Mouse (Mus musculus) adrenal gland, postnatal 4 days (tissue): ENCODE results near the gene Tmem184b. TPM values are rescaled to one million over a fixed set of nuclear protein-coding genes. Genes with fewer than 3 reads are reported as not detected.

Source experiments
- DNase-seq, 2 experiments: peaks; one replicate each; pipeline ENCODE4 v3.0.0; 2021 to 2022; ENCODE audit warnings: low spot score in 2 of 2, mixed read lengths in 2 of 2
- total RNA-seq, 2 experiments: library from RNA; stranded (reverse); gene quantifications; 2 replicates each; pipeline ENCODE4 v1.2.3; 2021

Tmem184b gene
- total RNA-seq, 2 experiments from 2014 or later = 45.7 to 47.4 TPM

DNA sequence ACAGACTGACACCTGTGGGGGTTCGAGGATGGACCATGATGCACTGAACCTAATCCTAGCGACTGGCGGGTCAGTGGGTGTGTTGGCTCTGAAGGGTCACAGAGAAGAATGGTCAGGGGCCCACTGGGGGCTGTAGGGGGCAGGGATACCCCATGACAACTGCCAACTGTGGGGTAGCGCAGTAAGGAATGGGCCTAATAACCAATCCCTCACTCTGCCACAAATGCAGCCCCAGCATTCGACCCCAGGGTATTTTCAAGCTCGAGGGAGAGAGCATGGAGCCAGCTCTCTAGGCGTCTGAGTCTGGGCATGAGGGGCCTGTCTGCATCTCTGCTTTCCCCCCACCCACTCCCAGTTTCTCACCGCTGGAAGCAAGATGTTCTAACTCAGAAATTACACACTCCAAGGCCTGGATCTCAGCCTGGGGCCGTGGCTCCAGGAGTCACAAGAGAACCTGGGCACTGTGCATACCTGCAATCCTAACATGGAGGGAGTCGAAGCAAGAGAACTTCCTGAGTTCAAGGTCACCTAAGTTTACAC is 27.2 kb upstream of the Tmem184b start:
- no peak for DNase-seq

DNA sequence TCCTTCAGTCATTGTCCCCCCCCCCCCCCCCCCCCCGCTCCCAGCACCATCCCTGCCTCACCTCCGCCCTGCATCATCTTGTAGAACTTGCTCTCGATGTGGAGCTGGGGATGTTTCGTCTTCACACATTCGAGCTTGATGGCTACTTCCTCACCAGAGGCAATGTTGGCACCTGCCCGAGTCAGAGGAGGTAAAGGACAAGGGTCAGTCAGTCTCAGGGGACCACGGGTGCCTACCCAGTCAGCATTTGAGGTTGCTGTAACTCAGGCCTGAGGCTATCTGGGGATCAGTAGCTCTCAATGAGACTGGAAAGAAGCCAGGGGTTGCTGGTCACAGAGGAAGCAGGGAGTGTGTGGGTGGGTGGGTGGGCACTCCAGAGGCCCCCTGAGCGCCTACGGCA is 26.6 kb upstream of the Tmem184b start:
- no peak for DNase-seq

DNA sequence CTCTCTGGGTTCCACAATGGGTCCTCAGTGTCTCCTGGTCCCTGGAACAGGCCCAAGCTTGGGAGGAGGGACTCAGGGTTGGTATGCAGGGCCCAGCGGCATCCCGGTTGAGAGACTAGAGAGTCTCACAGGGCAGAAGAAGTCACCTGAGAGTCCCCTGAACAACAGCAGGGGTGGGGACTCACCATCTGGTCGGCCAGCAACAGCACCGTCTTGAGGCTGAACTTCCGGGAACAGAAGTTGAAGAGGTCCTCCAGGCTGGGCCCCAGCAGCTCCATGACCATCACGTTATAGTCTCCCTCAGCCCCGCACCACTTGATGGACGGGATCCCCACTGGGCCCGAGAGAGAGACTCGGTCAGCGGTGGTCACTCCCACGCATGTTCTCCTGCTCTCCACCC is 26.2 kb upstream of the Tmem184b start:
- no peak for DNase-seq

DNA sequence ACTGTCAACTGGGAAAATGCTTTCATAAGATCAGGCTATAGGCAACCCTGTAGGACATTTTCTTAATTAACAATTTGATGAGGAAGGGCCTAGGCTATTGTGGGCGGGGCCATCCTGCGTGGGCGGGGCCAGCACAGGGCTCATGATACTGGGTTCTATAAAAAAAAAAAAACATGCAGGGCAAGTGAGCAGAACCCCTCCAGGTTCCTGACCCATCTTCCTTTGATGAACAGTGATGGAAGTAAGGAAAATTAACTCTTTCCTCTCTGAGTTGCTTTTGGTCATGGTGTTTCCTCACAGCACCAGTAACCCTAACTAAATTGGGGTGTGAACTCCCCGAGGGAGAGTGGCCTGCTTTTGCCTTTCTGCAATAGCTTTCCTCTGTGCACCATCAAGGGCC is 25.2 kb upstream of the Tmem184b start:
- DNase-seq = no peak

DNA sequence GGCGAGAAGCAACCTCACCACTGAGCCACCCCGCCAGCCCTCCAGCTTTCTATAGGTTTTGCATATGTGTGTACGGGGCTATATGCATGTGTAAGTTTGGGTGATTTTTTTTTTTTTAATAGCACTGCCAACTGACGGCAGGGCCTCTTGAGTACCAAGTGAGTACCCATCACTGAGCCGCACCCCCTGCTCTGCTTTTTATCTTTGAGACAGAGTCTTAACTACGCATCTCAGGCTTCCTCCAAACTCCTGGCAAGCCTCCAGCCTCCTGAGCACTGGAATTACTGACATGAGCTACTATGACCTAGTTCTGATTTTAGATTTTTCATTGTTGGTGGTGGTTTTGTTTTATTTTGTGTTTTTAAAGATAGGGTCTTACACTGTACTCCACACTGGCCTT is 24.1 kb upstream of the Tmem184b start:
- no peak for DNase-seq

DNA sequence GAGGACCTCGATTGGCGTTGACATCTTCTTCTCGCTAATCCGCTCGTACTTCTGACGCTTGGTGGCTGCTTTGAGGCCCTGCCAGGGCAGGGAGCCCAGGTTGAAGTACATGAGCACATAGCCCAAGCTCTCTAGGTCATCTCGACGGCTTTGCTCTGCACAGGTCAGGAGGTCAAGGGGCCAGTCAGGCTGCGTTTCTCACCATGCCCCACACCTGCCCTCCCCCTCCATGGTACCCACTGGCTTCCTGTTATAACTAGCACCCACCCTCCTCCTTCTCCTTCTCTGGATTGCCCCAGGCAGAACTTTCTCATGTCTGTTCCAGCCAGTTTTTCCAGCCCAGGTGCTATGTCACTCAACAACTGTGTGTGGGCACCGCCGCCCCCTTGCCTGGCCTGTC is 22.1 kb upstream of the Tmem184b start:
- DNase-seq = no peak

DNA sequence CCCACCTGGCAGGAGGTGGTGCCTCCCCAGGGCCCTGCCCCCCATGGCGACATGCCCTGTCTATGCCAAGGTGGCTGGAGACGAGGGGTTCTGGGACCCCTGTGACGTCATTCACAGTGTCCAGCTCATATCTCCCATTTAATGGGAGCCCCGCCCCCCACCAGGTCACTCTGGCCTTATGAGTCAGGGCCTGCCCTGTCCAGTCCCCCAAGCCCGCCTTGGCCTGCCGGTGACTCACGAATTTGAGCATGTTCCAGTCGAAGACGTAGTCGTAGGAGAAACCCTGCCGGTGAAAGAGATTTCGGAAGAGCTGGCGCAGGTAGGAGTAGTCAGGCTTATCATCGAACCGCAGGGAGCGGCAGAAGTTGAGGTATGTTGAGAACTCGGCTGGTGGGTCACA is 21.2 kb upstream of the Tmem184b start:
- DNase-seq = no peak

DNA sequence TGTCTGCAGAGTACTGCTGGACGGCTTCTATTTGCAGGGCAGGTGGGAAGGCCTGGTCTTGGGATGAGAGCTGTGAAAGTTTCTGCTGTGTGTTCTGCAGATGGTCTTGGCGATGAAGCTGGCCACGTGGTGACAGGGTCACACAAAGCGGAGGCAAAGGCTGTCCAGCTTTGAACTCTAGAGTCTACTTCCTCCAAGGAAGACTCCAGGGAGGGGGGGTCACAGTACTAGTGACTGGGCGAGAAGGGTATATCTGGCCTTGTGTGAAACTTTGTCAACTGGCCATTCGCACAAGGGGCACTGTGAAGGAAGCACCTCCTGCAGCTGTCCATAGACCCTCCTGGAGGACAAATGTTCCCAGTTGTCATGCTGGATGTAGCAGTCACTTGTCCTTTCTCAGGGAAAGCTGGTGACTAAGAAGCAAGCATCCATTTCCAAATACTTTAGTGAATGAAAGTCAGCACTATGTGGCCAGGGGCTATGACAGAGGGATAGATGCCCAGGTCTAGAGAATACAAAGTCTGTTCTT is 19.4 kb upstream of the Tmem184b start:
- no peak for DNase-seq

DNA sequence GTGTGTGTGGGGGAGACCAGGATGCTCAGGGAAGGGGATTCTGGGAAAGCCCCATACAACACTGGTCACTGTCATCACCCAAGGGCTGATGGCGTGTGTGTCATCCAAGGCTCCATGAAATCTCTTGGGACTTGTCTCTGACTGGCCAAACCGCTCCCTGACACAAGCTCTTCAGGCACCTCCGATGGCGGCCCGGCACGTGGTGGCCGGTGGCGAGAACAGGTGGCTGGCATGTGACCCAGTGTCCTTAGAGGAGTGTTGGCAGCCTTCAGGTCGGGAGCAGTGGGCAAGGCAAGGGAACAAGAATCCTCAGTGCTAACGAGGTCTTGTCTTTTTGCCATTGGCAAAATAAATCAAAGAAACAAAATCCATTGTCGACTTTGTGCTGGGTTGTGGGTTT is 15.3 kb upstream of the Tmem184b start:
- DNase-seq = no peak

DNA sequence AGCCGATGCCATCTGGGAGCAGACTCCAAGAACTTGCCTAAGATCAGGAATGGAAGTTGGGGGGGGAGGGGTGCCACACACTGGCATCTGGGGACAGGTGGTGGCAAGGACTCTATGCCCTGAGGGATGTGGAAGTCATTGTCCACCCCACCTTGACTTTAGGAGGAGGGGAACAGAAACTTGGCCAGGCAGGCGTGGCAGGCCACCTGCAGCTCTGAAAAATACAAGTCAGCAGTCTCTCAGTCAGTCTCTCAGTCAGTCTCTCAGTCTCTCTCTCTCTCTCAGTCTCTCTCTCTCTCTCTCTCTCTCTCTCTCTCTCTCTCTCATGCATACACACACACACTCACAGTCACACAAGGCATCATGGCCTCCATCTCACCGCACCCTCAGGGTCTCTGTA is 14.9 kb upstream of the Tmem184b start:
- DNase-seq = no peak

DNA sequence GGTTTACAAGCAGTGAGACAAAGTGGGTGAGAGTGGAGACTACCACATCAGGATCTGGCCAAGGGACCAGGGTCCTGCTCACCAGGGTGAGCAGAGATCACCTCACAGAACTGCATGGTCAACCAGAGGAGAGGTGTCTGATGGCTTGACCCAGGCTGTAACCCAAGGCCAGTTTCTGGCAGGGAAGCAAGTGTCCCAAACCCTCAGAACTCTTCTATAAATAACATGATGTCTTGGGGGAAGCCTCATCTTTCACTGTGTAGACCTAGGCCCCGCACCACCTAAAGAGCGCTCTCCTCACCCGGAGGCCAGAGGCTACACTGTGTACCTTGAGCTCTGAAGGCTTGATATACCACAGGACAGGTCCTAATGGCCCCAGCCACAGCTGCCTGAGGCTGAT is 14.0 kb upstream of the Tmem184b start:
- DNase-seq = no peak

DNA sequence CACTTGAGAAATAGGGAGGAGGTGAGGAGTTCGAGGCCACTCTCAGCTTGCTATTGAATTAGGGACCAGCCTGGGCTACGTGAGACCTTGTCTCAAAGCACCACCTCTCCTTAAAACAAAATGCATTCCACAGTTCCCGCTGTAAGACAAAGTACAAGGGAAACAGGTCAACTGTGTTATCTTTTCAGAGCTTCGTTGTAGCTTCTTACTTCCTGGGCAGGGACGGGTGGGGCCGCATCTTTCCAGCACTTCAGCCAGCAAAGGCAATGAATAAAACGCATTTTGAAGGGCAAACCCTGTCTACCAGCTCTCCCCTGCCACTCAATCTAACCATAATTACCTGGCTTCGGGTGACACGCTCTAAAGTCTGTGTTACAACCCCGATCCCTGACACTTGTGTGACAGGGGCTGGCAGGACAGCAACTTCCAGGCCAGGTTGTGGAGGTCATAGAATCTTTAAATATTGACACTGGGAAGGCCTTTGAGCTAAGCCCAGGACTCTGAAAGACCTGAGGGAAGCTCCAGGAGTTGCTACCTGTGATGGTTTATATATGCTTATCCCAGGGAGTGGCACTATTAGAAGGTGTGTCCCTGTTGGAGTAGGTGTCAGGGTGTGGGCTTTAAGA is 13.2 kb upstream of the Tmem184b start:
- DNase-seq = no peak

DNA sequence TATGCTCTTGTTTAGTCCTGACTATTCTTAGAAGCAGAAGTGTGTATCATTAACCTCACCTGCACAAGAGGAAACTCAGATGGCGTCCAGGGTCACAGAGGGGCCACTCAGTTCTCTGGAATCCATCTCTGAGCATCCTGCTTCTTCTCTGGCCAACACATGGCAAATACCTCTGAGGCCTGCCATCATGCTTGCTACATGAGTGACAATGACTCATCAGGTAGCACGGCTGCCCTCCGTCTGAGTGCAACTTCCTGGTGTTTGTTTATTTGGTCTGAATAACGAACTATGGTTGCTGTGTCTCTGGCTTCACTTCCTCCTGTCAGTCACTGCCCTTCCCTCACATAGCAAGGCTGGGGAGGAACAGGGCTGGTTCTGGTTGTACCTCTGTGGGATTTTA is 11.1 kb upstream of the Tmem184b start:
- no peak for DNase-seq

DNA sequence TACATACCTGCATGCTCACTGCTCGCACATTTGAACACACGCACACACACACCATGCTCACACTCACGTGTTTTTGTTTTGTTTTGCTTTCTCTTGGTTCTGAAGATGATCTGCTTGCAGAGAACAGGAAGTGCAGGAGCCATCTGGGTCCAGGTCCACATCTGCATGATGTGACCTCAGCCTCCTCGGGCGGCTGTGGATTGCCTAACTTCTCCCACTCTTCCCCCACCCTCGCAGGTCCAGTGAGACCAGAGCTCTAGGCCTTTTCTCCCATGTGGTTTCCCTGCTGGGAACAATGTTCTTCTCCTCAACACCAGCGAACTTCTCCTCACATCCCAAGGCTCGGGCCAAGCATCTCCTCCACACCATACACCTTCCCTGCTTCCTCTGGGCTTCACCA is 10.4 kb upstream of the Tmem184b start:
- no peak for DNase-seq

DNA sequence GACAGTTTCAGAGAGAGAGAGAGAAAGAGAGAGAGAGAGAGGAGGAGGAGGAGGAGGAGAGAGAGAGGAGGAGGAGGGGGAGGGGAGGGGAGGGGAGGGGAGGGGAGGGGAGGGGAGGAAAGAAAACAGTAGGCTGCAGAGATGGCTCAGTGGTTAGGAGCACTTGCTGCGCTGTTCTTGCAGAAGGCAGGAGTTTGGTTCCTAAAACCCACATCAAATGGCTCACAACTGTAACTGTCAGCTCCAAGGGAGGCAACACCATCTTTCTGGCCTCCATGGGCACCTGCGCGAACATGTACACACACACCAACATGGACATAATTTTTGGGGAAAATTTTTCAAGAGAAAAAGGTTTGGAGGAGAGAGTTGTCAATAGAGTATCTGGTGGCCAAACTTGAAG is 9.8 kb upstream of the Tmem184b start:
- DNase-seq = no peak

DNA sequence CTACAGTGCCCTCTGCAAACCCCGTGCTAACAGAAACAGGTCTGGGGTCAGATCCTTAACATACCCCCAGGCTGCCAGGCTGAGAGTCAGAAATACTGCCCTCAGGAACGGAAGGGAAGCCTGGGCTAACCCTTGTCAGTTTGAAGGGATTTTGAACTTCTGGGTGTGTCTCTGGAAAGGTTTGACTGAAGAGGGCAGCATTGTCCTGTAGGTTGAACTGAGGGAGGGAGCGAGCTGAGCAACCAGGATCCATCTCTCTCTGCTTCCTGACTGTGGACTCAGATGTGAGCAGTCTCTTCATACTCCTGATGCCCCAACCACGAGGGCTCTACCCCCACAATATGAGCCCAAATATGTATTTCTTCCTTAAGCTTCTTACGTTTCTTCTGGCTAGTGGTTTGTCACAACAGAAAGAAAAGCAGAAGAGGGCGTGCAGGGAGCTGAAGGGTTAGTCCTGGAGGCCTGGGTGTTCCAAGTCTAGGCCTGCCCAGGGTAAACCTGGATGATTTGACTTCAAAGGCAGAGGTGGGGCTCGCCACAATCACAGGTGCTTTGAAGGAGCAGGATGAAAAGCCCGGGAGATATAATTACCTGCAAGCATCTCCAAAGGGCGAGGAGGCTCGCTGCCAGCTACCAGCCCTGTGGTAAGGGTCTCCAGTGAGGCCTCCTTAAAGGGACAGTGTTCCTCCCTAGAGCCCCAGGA is 8.1 kb upstream of the Tmem184b start:
- no peak for DNase-seq

DNA sequence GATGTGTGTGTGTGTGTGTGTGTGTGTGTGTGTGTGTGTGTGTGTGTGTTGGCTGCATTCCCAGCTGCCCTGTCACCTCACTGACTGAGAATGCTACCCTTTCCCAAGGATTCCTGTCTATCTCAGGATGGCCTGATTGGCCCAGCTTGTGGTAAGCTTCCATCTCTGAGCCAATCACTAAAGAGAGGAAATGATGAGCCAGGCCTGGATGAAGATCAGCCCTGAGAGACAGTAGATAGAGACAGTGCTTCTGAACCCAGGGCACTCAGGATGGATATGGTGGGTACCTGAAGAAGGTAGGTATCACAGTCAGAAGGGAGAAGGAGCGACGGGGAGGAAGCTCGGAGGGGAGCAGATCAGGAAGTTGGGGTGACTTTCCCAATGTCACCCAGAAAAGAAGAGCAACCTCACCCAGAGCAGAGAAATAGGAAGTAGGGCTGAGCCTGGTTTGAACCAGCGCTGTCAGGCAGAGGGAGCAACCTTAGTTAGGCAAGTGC is 5.8 kb upstream of the Tmem184b start:
- no peak for DNase-seq

DNA sequence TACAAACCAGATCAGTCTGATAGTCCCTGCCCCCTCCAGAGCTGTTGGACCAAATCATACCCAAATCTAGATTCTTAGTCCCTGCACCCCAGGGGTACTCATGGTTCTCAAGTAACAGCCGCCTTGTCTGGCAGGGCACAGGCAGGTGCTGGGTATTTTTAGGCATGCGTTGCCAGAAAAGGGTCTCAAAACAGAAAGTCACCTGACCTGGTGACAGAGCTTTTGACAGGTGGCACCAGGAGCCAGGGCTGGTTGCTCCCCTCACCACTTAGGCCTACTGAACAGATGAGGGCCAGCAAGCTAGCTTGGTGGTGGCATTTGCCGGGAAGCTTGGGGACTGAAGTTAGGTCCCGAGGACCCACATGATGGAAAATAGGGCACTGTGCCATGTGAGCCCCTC is 3.2 kb upstream of the Tmem184b start:
- DNase-seq = no peak

DNA sequence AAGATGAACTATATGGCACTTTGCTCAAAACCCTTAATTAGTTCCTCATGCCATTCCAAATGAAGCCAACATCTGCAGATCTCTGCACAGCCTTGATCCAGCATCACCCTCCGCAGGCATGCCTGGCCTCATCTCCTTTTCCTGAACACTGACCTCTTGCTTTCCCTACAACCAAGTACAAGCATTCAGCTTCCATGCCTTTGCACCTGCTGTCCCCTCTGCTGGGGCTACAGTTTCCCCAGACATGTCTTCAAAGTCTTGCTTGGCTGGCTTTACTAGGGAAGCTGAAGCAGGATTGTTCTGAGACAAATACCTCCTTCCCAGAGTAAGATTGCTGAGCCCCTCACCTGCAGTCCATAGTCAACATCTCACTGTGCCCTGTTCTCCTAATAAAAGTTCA is 908 bp upstream of the Tmem184b start:
- no peak for DNase-seq

DNA sequence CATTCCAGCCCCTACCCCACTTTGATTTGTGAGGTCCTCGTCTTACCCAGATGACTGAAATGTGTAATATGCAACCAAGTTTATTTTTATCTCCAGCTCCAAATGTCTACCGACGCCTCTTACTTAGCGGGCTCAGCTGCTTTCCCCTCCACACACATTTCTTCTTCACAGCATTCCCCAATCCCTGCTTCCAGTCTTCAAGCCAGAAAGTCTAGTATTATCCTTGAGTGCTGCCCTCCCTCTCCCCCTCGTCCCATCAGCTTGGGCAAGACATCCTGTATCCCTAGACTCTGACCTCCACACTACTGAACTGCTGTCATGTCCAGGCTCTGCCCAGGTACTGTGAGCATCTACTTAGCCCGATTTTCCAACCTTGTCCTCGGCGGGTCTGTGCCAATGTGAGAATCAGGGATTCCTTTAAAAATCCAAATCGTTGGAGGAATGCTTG is 418 bp upstream of the Tmem184b start:
- DNase-seq = no peak

DNA sequence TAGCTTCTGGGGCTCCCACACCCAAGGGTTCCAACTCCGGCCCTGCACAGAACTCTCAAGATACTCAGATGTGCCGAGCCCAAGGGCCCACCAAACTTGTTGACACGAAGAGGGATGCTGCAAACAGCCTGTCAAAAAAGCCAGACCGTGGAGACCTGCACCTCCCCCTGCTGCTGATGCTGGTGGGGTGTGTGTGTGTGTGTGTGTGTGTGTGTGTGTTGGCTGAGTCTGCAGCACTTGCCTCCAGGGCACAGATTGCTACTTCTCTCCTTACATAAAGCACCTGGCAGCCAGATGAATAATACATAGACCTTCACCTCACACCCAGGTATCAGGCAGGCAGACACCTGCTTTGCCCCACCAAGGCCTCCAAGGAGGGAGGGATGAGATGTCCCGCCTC is 1.2 kb downstream of the Tmem184b start:
- DNase-seq = no peak

DNA sequence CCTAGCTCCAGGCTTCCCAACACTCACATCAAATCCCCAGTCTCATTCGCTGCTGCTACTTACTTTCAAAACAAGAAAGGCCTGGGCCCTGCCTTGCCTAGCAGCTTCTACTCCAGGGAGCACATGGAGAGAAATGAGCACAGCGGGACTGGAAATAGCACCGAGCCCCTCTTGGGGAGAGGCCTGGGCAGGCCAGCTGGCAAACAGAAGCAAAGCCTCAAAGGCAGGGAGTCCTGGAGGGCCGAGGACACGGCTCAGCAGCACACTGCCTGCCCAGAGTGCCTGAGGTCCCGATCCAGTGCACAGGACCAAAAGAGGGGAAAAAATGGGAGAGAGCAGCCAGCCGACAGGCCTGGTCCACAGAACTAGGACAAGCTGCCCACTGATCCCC is 2.4 kb downstream of the Tmem184b start:
- no peak for DNase-seq
